Mouse (Mus musculus) heart, postnatal 36 days (tissue): Measurements from ENCODE around the gene Rtn4rl2. TPM values are rescaled to one million over a fixed set of nuclear protein-coding genes. Genes with fewer than 3 reads are reported as not detected.

Experiments used
- DNase-seq, 2 experiments: peaks; one replicate each; pipeline ENCODE4 v3.0.0; 2021 to 2022
- intact Hi-C: fragments of 180-260 bp; cut with DNase I; formaldehyde crosslinking; loops from one replicate; pipeline ENCODE4 v1.15.1; 2025
- total RNA-seq, 2 experiments: library from RNA; stranded (reverse); gene quantifications; 2 replicates each; pipeline ENCODE4 v1.2.3; 2021

The Rtn4rl2 gene
- total RNA-seq, 2 experiments from 2014 or later, result 2.6 to 3.2 TPM

GRCm38 (mm10) chr2:84851130-84852040 lies 35.1 kb downstream of the Rtn4rl2 start:
- intact Hi-C loops, result no loop called here

GRCm38 (mm10) chr2:84850407-84851129 lies 35.9 kb downstream of the Rtn4rl2 start:
- DNase-seq, result no peak
- intact Hi-C loops, result no loop called here

More at GRCm38 (mm10) chr2:84851130-84852040, 35.1 kb downstream of the Rtn4rl2 start:
- peak; percentile 55 to 65 for DNase-seq

GRCm38 (mm10) chr2:84845226-84845625 lies 41.3 kb downstream of the Rtn4rl2 start:
- DNase-seq, result no peak
- intact Hi-C loops, result no loop called here

GRCm38 (mm10) chr2:84843654-84844053 lies 42.9 kb downstream of the Rtn4rl2 start:
- intact Hi-C loops, result no loop called here
- DNase-seq, result no peak

GRCm38 (mm10) chr2:84841905-84842304 lies 44.6 kb downstream of the Rtn4rl2 start:
- no peak for DNase-seq
- intact Hi-C loops, result no loop called here

- DNase-seq, result no peak
- intact Hi-C loops, result no loop called here
These were observed 45.6 kb downstream of the Rtn4rl2 start for GRCm38 (mm10) chr2:84840748-84841563.

- peak; percentile 65 to 71 for DNase-seq
- intact Hi-C loops, result no loop called here
These were observed 46.3 kb downstream of the Rtn4rl2 start for GRCm38 (mm10) chr2:84840016-84840747.

GRCm38 (mm10) chr2:84838993-84839980 lies 47.2 kb downstream of the Rtn4rl2 start:
- DNase-seq, result peak; percentile 39 to 49
- intact Hi-C loops, result no loop called here

GRCm38 (mm10) chr2:84838593-84838949 lies 47.9 kb downstream of the Rtn4rl2 start, which contains the start of gene Slc43a1:
Gene Slc43a1, plus strand, starts transcription at chr2:84838850.
- intact Hi-C loops, result no loop called here
- no peak for DNase-seq

GRCm38 (mm10) chr2:84837817-84838592 lies 48.5 kb downstream of the Rtn4rl2 start:
- no peak for DNase-seq
- intact Hi-C loops, result no loop called here

- intact Hi-C loops, result no loop called here
- no peak for DNase-seq
These were observed 49.4 kb downstream of the Rtn4rl2 start for GRCm38 (mm10) chr2:84837107-84837506.

GRCm38 (mm10) chr2:84831666-84832391 lies 54.7 kb downstream of the Rtn4rl2 start:
- DNase-seq, result peak; percentile 83 to 87
- intact Hi-C loops, result loop anchor here (1.0 to 5.0 kb wide), 4 partner anchors 23 to 175 kb away; no protein-coding TSS in a partner anchor

GRCm38 (mm10) chr2:84827283-84827920 lies 59.1 kb downstream of the Rtn4rl2 start:
- intact Hi-C loops, result loop anchor here (5.0 kb wide), 1 partner anchor 135 kb away; no protein-coding TSS in a partner anchor
- peak in 1 of 2 experiments; percentile 22 for DNase-seq

GRCm38 (mm10) chr2:84826488-84827282 lies 59.8 kb downstream of the Rtn4rl2 start, which contains the start of gene Timm10:
Gene Timm10, plus strand, starts transcription at chr2:84826997.
- peak; percentile 75 to 82 for DNase-seq
- intact Hi-C loops, result loop anchor here (5.0 kb wide), 1 partner anchor 136 kb away; no protein-coding TSS in a partner anchor

- intact Hi-C loops, result no loop called here
- DNase-seq, result no peak
These were observed 63.3 kb downstream of the Rtn4rl2 start for GRCm38 (mm10) chr2:84823237-84823636.

- intact Hi-C loops, result no loop called here
- no peak for DNase-seq
These were observed 64.0 kb downstream of the Rtn4rl2 start, which contains the start of gene Smtnl1 for GRCm38 (mm10) chr2:84822552-84822951. Gene Smtnl1, minus strand, starts transcription at chr2:84822652.
